Mouse (Mus musculus) thymus, postnatal 25 days (tissue): ENCODE results near the gene Ggct.
A peak's percentile ranks its signal among the peaks of the same experiment; 100 is the strongest.

Source experiments
- DNase-seq: peaks from one replicate; pipeline ENCODE4 v3.0.0; 2022

Ggct gene

DNA sequence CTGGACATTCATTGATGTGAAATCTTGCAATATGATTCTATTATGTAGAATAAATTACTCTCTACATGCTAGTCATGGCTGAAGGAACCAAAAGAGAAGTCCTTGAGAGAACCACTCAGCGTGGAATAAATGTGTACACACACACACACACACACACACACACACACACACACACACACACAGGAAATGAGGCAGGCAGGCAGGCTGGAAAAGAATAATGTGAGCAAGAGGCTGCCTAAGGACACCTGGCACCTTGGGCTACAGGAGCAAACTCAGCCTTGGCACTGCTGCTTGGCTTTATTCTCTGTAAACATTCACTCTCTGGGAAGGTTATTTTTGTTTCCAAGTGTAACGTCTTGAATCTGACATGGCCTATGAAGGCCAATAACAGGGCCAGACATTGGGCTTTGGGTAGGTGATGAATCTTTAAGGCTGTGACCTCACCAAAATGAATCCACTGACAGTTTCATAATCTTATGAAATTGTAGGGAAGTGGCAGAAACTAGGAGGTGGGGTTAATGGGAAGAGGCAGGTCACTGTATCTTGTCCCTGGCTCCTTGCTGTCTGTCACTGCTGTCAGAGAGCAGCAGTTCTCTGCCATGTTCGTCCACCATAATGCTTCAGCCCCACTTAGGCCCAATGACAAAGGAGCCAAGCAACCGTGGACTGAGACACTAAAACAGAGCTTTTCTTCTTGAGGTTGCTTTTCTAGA lies 46.4 kb downstream of the Ggct start:
- no peak for DNase-seq

DNA sequence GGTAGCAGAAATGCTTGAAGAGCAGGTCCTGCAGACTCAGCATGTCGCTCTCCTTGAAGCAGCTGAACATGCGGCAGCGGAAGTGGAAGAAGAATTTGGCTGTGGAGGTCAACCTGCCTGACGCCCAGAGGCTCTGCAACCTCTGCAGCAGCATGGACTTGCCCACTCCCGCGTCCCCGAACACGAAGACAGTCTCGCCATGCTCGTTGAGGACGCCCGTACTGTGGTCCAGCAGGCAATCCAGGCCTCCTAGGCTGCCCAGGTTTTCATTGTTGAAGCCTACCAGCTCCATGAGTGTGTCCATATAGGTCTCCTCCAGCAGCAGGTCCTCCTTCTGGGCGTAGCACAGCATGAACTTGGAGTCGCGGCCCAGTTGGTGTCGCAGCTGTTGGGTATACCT lies 48.2 kb downstream of the Ggct start:
- no peak for DNase-seq

DNA sequence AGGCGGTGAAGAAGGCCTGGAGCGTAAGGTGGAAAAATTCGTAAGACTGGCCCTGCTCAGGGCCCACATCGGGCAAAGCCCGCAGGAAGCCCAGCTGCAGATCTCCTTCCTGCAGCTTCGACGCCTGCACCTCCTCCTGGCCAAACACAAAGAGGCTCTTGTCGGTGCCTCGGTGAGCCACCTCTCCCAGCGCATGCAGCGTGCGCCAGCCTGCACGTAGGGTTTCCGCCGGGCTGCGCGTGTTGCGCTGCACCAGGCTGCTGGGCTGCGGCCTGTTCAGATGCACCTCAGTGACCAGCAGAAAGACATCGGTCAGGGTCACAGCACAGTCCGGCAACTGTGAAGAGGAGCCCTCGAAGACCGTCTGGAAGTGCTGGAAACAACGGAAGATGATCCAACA lies 49.0 kb downstream of the Ggct start:
- DNase-seq: no peak

DNA sequence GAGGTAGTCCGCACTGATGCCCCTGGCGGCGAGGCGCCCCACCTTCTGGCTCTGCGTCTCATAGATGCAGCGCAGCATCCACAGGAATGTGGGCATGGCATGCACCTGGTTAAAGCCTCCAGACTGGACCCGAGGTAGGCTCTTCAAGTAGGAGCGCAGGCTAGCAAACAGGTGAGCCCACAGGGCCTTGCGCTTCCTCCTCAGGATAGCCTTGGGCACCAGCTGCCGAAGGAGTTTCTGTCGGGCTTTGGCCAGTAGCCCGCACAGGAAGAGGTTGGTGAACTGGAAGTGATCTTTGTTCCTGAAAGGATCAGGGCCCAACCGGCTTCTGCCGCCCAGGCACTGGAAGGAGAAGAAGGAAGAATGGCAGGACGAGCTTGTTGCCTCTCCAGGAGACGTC lies 49.5 kb downstream of the Ggct start:
- DNase-seq: no peak

DNA sequence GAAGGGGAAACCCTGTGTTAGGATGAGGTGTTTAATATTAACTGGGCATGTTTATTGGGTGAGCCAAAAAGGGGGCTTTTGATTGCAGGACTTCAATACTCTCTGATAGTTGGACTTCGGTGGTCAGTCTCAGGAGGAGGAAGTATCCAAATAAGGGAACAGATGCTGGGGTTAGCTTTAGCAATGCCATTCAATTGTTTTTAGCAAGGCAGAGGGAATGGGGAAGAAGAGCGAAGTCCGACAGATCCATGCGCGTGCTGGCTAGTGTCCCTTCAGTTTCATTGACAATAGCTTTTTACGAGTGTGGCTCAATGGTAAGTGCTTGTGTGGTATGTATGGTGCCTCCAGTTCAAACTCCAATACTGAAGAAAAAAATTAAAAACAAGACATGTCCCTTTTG lies 51.6 kb downstream of the Ggct start:
- DNase-seq: no peak

DNA sequence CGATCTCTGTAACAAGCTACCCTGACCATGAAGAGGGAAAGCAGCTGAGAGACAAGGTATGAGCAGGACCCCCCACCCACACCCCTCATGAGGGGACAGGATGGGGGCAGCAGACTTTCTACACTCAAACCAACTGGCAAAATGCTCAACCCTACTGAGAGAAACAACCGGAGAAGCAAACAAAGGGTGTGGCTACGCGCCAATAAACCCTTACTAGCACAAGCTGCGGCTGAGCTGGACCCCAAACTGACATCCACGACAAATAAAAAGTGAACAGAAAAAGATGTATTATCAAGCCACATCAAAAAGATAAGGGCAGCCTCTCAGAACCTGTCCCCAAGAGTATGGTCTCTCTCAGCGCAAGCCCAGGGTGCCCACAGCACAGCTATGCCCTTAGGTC lies 52.6 kb downstream of the Ggct start:
- no peak for DNase-seq

DNA sequence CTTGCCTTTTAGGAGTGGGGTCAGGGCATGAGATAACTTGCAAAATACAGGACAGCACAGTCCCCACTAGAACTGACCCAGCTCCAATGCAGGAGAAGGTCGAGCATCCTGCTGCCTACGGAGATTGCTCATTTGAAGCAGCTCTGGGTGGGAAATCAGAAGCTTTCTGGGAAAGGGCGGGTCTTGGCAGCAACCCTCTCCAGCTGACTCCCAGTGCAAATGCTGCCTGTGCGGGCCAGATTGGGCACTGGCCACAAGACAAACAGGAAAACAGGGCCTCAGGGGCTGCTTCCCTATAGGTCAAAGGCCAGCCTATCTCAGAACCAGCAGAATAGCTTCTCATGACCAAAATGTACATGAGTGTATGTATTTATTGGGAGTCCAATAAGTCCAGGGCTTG lies 53.1 kb downstream of the Ggct start:
- no peak for DNase-seq

DNA sequence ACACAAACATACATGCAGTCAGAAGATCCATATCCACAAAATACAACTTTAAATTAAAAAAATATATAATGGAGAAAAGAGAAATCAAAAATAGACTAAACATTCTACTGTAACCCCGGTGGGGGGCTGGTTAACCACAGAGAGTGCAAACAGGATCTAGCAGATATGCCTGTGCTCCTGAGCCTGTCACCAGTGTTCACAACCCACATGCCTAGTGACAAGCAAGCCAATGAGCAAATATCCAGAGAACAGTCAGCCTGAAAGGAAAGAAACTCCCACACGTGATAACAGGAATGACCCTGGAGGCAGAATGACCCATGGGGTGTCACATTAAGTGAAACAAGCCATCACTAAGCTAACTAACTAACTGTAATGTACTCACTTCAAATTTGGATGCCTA lies 56.3 kb downstream of the Ggct start:
- peak; percentile 24 for DNase-seq

DNA sequence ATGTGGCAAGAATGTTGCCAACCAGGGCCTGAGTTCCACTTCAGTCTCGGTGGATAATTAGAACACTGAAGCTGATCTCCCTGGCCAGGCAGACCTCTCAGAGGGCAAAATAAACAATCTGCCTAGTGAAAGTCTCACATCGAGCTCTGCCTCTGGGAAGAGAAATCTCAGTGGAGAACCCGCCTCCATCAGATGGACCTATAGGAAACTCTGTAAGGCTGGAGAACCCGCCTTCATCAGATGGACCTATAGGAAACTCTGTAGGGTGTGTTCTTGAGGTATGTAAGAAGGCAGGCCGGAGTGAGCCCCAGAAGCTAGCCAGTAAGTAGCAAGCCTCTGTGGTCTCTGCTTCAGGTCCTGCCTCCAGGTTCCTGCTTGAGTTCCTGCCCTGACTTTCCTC lies 57.8 kb downstream of the Ggct start:
- DNase-seq: no peak

DNA sequence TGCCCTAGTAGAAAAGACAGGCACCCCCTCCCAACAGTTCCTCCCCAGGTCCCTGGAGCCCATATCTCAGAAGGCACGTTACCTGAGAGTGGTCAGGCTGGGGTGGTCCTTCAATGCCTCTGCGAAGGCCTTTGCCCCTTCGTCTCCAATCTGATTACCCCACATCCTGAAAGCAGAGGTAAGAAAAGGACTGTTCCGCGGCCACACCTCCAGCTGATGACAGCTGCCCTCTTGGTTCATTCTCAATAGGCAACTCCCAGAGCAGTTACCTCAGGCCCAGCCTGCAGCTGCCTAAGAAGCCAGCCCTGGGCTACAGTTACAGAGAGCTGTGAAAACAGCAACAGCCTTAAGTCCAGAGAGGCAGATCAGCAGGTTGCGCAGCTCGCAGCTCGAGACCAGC lies 58.4 kb downstream of the Ggct start:
- DNase-seq: no peak

DNA sequence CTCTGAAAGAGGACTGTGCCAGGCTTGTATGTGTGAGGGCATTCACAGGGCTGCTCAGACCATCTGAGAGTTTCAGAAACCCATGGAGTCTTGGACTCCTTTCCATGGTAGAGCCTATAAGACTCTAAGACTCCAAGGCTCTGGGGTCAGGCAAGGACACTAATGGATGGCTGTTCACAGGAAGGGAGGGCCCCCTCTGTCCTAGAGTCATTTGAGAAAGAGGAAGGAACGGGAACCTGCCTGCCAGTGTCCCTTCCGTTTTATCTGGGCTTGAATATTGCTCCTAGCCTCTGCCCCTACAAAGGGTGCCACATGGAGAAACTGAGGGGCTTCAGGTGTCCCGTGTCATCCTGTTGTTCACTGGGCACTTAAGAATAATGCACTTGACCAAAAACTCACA lies 58.9 kb downstream of the Ggct start:
- DNase-seq: no peak

DNA sequence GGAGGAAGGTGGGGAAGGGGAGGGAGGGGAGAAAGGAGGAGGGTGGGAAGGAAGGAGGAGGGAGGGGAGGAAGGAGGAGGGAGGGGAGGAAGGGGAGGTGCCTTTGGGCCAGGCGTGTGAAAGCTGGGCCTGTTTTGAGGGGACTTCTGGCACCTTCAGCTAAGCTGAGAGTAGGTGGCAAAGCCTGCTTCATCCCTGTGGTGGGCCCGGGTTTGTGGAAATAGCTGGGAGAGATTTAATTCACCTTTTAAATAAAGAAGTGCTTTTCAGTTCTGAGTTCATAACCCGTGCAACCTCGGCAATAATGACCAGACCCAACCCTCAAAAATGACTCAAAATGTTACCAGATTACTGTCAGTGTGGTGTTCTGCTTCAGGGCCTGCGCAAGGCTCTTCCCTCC lies 59.5 kb downstream of the Ggct start:
- DNase-seq: no peak
